Mouse (Mus musculus) left cerebral cortex, postnatal 36 days (tissue): Measurements from ENCODE around the gene Cav3. TPM values are rescaled to one million over a fixed set of nuclear protein-coding genes. Genes with fewer than 3 reads are reported as not detected.

Experiments
- DNase-seq, 2 experiments: peaks; one replicate each; pipeline ENCODE4 v3.0.0; 2021 to 2022; ENCODE audit warnings: low spot score in 2 of 2, mixed read lengths in 1 of 2
- intact Hi-C: fragments of 180-260 bp; cut with DNase I; formaldehyde crosslinking; loops from one replicate; pipeline ENCODE4 v1.15.1; 2025
- total RNA-seq, 2 experiments: library from RNA; stranded (reverse); gene quantifications; 2 replicates each; pipeline ENCODE4 v1.2.3; 2021

The Cav3 gene
- total RNA-seq, 2 experiments from 2014 or later, result not detected

DNA sequence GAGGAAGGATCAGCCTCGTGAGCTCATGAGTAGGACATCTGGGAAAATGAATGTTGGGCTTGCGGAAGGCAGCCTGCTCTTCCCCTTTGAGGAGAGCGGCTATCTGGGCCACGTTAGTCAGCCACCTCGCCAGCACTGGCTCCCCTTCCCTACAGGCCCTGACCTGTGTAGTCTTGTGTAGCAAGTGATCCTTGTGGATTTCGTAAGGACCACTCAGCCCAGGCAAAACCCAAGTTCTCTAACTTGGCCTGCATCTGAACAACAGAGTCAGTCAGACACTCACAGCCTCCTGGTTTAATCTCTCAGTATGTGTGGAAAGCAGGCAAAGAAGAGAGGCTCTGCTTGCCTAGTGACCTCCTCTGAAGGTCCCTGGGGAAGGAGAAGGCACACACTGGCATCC is 33.4 kb downstream of the Cav3 start:
- DNase-seq, result no peak
- intact Hi-C loops, result loop anchor here (5.0 kb wide), 1 partner anchor 205 kb away; the partner anchor contains the start of gene Rad18

DNA sequence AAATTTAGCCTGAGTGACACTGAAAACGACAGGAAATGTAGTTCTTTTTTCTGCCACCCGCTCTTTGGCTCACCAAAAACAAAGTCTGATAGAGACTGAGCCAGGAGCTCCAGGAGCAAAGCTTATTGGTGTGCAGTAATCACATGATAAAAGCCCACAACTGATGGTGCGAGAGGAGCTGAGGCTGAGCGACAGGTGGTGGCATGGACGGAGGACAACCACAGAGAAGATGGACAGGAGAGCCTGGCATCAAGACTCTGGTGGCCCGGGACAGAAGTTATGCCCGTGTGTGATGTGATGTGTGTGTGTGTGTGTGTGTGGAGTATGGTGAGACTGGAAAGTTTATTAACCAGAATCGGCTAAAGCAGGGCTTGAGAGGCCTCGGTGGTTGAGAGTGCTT is 34.1 kb downstream of the Cav3 start:
- intact Hi-C loops, result loop anchor here (5.0 kb wide), 1 partner anchor 204 kb away; the partner anchor contains the start of gene Rad18
- no peak for DNase-seq

DNA sequence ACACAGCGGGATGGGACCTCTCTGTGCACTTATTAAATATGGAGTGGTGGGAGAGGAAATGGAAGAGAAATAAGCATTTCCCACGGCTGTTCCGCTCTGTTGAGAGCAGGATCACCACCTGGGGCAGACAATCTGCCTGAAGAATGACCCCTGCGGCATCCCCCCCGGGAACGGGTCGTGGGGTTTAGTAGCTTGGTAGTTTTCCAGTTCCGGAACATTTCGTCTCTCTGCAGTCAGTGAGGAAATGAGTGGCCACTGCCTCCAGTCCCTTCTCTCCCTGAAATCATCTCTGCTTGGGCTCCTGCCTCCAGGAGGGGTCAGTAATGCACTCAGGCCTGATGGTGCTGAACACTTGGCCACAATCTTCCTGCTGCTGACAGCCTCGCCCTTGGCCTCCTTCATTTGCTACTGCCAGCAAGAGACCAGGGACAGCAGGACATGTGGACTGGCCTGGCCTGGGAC is 35.3 kb downstream of the Cav3 start:
- no peak for DNase-seq
- intact Hi-C loops, result loop anchor here (5.0 kb wide), 1 partner anchor 203 kb away; the partner anchor contains the start of gene Rad18

DNA sequence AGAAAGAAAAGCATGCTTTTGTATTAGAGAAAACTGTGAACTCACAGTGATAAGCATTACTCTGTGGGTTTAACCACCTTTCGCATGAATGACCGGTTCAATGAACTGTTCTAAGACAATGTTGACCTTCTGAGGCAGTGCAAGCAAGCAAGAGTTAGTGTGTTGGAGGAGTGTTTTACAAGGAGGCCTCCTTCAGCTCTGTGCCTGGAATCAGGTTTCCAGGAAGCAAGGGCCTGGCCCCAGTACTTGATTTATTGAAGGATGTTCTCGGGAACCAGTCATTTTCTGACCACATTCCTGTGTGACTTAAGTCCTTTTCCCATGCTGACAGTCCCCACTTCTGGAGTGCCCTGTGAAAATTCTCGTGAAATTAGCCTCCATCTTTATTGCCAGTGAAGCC is 35.9 kb downstream of the Cav3 start:
- DNase-seq, result no peak

DNA sequence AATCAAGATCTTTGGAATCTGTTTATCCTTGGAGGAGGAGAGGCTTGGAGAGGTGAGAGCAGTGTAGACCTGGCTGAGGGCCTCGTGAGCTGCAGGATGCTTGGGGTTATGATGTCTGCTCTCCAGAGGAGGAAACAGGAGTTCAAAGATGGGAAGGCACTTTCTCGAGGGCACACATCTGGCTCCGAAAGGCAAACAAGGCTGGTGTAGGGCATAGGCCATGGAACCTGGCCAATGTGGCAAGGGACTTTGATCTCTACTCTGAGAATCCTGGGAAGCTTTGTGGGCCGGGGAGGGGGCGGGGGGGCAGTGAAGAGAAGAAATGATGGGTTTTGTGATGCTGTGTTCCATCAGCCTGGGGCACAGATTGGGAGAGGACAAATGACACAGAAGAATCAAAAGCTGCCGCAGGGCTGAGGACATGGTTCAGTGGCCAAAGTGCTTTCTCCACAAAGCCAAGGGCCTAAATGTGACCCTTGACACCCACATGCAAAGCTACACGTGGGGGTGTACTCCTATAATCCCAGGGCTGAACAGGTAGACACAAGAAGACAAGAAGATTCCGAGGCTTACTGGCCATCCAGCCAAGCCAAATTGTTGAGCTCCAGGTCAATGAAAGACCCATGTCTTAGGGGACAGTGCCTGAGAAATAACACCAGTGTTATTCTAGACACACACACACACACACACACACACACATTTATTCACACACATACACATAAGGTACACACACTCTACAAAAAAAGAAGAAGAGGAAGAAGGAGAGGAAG is 37.2 kb downstream of the Cav3 start:
- no peak for DNase-seq
- intact Hi-C loops, result no loop called here

More for the DNA sequence above, 35.9 kb downstream of the Cav3 start:
- intact Hi-C loops, result no loop called here

DNA sequence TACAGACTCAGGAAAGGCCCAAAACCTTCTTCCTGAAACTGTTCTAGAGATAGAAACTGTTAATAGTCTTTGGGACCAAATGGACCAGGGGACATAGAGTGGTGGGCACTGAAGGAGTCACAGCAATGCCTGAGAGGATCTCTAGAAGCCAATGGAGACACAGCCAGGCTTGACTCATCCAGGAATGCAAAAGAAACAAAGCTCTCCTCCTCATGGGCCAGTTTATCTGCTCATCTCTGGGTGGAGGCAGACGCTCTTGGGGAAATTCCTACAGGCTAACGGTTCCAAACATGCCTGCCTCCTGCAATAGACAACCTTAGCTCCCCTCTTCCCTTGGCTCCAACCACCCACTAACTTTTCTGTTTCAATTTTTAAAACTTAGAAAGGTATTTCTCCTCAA is 38.2 kb downstream of the Cav3 start:
- DNase-seq, result no peak
- intact Hi-C loops, result no loop called here

DNA sequence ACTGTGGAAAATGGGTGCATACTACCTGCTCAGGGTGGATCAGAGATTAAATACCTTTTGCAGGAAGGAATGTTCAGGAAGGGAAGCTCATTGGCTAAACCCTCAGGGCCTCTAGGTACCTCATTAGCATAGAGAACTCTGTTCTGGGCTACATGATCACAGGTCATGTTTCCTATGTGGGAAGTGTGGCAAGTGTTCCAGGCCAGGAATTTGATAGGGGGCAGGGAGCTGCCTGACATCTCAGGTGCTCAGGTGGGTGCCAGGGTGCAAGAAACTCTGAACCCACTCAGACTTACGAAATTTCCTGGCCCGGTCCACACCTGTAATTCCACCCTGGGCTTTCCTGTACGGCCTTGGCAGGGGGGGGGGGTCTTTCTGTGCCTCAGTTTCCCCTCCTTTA is 39.4 kb downstream of the Cav3 start:
- DNase-seq, result no peak
- intact Hi-C loops, result no loop called here

DNA sequence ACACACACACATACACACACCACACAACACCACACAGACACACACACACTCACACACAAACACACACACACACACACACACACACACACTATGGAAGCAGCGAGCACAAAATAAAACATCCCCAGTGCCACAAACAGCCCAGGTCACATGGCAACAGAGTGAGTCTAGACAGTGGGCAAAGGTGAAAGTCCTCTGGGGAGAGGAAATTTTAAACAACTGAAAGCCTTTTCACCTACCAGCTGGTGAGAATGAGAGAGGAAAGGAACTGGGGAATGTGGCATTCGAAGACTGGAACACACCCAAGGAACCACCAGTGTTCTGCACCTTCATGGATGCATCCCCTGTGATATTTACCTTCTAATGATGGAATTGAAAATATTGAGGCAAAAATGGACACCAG is 40.2 kb downstream of the Cav3 start:
- intact Hi-C loops, result no loop called here
- no peak for DNase-seq

DNA sequence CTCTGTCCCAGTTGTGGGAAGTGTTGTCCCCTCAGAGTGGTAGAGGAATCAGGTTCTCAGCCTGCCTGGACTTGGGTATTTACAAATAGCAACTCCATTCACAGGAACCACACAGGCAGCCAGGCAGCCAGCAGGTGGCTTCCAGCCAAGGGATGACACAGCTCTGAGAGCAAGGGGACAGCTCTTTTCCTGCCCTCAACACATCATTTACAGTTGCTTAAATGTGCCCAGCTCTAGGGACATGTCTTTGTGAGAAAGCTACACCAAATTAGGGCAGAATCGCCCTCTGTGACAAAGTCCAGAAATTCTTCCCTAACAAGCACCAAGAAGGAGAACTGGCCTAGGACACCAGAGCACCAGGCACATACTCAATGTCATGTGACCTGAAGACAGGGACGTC is 41.9 kb downstream of the Cav3 start:
- intact Hi-C loops, result no loop called here
- no peak for DNase-seq

DNA sequence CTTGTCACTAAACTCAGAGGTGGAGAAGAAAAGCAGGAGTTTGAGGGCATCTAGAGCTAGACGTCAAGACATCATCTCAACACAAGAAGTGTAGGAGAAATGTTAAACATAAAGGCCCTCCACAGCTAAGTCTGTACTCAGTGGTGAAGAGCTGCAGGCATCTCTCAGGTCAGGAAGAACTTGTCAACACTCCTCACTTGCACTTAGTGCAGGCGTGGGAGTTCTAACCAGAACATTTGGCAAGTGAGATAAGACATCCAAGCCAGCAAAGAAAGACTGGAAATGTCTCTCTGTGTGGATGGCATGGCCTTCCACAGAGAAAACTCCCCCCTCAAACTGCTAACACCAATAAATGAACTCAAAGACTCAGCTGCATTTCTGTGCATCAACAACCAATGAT is 48.3 kb downstream of the Cav3 start:
- no peak for DNase-seq
- intact Hi-C loops, result no loop called here

DNA sequence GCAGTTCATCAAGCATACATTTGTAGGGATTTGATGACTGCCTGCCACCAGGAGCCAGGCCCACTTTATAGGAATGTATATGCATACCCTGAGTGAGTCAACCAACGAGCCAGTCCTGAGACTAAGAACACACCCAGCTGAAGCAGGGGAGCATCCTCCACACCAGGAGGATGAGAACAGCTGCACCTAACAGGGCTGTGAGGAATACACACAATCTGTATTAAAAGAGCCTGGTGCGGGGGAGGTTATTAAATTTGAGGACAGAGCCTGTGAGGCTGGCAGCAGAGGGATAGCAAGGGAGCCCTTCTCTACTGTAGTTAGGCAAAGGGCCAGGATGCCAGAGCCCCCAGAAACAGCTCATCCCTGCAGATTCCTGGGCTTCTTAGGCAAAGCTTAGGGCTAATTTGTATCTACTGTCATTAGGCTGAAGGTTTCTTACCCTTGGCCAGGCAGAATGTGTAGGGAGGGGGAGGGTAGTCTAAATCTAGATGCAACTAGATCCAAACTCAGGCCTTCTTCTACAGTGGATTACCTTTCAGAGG is 50.4 kb downstream of the Cav3 start:
- no peak for DNase-seq
- intact Hi-C loops, result no loop called here

DNA sequence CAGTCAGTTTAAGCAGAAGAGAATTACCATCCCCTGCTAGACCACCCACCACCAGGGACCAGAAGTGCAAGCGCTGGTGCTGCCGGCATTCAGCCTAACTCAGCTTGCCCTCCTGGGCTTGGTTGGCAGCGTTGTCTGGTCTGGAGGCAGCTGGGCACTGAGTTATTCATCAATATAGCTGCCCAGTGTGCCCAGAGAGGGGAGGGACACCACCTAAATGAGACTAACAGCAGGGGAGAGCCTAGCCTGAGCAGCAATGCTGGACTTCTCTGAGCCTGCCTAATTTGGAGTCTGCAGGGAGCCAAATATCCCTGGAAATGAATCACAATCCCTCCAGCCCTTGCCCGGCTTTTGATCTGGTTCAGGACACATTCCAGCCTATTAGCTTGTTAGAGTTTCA is 51.0 kb downstream of the Cav3 start:
- intact Hi-C loops, result no loop called here
- no peak for DNase-seq

DNA sequence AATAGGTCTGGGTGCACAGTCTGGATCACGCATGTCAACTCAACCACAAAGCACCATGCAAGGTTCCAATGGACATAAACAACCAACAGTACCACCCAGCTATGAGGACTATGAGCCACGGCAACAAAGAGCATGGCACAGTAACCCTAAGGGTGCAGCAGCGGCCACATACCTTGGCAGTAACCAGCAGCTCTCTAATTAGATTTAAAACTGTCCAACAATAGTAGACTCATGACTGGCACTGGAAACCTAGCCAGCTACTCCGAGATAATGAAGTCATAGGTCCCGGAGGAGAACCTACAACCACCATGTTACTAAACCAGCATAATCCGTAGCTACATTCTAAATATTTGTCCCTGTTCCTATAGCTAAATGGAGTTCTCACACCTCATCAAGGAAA is 55.3 kb downstream of the Cav3 start:
- intact Hi-C loops, result no loop called here
- no peak for DNase-seq

DNA sequence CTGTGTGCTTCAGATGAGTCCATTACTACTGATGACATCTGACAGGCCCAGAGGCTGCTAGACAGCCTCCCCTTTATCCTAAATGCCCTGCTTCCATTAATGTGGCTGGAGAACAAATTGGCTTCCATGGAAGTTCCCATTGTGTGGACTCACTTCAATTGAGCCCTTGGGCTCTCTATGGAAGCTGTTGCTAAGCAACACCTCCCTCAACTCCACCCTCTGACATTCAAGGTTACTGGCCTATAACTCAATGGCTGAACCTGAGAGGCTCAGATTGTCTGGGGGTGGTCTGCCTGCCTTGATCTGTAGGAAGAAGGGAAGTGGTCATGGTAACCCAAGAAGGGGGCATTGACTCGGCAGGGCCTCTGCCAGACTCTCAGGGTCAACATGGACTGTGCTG is 57.2 kb downstream of the Cav3 start:
- intact Hi-C loops, result no loop called here
- no peak for DNase-seq

DNA sequence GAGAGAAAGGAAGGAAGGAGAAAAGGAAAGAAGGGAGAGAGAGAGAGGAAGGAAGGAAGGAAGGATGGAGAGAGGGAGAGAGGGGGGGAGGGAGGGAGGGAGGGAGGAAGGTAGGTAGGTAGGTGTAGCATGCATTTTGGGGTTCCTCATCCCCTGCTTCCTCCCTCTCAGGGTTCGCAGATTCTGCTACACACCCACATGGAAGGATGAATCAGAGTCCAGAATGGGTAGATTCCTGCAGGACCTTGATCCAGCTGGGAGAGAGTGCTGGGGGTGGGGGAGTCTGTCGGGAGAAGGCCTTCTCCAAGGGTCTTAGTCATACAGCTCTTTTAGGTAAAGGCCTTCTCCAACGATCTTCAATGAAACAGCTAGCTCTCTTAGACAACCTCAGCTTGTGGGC is 58.3 kb downstream of the Cav3 start:
- DNase-seq, result no peak
- intact Hi-C loops, result no loop called here

DNA sequence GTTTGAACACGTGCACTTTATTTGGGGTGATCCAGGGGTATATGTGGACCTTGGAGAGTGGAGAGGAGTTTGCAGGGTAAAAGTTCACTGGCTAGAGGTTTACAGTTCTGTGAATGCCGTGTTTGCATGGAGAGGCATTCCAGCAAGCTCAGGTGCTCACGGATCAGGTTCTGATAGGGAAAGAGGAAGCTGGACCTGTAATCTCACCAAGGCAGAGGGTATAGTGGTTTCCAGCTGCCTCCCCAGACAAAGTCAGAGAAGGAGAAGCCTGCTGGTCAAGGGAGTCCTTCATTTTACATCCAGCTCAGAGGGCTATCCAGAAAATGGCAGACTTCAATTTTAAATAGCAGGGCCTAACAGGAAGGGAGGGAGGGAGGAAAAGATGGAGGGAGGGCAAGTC is 58.7 kb downstream of the Cav3 start:
- intact Hi-C loops, result no loop called here
- DNase-seq, result no peak

Other genes starting within 250 kb of the Cav3 start
- gene Lmcd1, start 185.7 kb upstream of the Cav3 start, total RNA-seq, result 10 to 100 TPM in 1 of 2 experiments, 1 to 10 TPM in 1; 9.4 to 11.6 TPM
- gene Ssu2, start 71.5 kb upstream of the Cav3 start, total RNA-seq, result under 1 TPM in 1 of 2 experiments, not detected in 1; 0.27 TPM
- gene Oxtr, start 30.4 kb downstream of the Cav3 start, total RNA-seq, result 1 to 10 TPM; 5.2 to 8.0 TPM
- 1 to 10 TPM; 6.2 to 8.0 TPM for gene Rad18, start 237.2 kb downstream of the Cav3 start, total RNA-seq